Mouse (Mus musculus) fat pad, adult 2 months (tissue): ENCODE measurements around the gene Chpf.

Experiments used
- DNase-seq: peaks from one replicate; pipeline ENCODE4 v3.0.0-alpha.2; 2011; ENCODE audit warnings: low read depth, low spot score; ENCODE audit errors: extremely low read depth

Chpf gene

DNA sequence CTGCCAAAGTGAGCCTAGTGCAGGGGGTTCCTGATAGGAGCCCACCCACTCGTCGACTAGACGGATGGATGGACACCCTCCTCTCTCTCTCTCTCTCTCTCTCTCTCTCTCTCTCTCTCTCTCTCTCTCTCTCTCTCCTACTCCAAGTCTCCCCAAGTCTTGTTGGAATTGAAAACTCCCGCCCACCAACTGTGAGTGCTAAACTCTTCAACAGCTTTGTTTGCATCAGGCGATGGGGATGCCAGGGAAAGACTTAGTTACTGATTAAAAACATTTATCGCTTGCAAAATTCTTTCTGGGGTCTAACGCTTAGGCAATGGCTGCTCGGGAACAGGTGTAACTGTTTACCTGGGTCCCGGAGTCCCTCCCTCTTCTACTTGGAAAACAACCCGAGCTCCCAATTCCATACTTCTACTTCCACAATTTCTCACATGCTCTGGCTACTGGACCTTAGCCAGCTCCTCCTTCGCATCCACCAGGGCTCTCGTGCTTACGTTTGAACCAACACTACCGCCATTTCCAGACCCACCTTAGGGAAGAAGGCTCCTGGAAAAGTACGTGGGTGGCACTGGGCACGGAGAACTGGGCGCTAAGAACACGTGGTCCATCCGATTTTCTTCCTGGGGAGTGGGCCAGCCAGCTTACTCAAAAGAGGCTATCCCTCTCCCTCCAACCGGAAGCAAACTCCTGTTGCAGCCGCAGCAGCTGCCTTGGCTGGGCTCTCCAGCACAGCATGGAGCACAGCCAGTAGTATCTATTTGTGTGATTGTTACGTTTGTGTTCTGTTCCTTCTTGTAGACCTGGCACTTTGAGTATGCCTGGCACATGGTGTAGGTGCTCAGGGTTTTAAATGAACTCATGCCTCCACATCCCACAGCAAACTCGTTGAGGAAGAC, 20.1 kb downstream of the Chpf start:
- no peak for DNase-seq

DNA sequence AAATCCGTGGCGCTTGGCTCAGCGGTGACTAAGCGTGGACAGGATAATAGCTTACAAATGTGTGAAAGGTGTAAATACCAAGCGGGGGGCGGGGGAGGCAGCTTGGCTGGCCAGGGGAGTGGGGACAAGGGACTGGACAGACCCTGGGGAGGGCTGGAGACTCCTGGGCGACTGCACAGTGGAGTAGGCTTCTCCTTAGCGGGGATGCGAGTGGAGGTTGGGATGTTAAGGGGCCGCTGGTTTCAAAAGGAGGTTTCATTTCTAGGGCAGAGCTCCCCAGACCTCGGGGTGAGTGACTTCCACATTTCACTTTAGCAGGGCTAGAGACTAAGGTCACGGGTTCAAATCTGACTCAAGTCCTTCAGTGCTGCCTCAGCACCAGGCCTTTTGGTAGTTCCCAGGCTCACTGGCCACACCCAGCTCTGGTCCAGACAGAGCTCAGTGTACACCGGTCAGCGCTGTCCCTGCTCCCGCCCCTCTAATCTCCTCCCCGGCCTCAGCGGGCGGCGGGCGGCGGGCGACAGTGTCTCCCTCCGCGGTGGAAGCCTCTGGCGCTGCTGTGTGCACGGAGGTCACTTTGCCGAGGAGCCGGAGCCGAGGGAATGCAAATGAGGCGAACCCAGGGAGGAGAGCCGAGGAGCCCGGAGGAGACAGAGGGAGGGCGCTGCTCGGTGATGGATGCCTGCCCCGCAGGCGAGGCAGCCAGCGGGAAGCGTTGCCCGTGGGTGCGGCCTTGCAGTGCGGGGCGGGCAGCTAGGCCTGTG, 20.9 kb downstream of the Chpf start:
- DNase-seq: no peak

DNA sequence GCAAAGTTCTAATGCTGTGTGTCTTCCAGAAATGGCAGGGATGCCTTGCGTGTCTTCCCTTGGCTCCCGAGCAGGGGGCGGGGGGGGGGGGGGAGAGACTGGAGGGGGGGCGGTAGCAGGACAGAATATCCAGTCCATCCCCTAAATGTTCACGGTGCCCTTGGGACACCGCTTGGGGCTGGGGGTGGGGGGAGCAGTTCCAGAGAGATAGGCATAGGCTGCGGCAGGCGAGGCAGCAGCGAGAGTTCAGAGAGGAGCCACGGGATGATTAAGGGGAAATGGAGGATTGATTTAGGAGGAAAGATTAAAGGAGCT, 21.4 kb downstream of the Chpf start:
- DNase-seq: no peak

DNA sequence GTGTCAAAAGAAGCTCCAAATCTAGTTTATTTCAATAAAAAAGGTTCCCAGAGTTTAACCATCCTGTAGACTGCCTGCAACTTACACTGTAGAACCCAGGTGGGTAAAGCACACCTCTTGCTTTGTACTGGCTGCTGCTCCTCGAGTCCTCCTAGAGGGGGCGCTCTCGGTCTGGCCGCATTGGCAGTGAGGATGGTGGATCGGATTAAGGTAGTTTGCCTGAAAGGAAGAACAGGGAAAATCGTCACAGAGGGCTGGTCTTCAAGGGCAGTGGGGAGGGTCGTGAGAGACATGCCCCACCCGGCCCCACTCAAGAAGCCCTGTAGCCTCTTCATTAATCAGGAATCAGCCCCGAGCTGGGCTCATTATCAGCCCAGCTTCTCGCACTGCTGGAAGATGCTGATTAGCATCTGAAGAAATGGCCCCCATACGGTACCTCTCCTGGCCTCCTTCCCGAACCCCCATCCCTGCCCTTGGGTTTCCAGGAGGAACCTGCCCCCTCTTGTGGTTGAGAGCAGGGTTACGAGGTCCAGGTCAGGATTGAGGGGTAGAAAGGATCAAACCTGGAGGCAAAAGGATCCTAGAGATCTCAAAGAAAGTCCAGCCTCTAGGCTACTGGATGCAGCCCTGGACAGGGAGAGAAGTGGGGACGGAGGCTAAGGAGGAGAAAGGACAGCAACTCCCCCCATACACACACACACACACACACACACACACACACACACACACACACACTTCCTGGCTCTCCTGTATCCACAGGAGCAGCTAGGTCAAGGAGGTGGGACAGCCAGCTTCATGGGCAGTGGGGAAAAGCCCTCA, 22.2 kb downstream of the Chpf start:
- DNase-seq: no peak

DNA sequence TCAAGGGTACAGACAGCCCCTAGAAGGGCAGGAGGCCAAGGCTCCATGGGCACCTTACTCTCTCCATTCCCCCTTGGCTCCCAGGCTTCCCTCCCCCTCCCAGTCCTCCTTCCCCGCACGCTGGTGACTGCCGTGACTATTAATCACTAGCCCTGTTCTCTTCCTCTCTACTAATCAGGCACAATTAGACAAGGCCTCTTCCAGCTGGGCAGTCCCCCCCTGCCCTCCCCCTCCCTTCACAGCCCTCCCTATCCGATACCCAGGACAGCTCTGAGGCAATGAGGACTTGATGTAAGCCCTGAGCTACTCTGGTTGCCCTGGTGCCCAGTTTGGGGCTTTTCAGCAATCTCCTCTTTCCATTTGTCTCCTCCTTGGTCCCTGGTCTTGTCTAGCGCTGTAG, 23.2 kb downstream of the Chpf start:
- no peak for DNase-seq

DNA sequence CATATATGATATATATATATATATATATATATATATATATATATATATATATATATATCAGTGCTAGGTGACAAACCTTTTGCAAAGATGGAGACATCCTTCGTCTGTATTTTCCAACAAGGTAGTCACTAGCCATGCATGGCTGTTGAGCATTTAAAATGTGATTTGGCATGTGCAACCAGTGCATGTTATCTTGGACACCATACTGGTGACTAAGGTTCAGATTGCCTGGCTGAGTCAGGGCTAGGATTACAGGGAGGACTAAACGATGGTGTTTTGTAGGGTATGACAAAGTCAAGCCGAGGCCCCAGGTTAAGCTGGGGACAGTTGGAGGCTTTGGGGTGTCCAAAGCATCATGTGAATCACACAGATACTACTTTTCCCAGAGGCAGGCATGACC, 23.7 kb downstream of the Chpf start:
- DNase-seq: no peak

DNA sequence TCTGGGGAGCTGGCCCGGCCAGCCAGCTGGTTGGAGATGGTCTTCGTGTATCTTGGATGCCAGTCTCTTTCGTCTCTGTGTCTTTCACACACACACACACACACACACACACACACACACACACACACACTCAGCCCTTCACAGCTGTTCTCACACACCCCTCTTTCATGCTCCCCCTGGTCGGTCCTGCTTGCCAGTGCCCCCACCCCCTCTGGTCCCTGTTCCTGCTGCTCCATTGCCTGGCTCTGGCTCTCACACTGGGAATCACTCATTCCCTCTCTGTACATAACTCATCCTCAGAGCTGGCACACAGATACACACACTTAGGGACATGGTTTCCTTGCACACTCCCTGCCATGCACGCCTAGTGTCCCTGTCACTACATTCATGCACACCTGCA, 27.2 kb downstream of the Chpf start:
- no peak for DNase-seq

DNA sequence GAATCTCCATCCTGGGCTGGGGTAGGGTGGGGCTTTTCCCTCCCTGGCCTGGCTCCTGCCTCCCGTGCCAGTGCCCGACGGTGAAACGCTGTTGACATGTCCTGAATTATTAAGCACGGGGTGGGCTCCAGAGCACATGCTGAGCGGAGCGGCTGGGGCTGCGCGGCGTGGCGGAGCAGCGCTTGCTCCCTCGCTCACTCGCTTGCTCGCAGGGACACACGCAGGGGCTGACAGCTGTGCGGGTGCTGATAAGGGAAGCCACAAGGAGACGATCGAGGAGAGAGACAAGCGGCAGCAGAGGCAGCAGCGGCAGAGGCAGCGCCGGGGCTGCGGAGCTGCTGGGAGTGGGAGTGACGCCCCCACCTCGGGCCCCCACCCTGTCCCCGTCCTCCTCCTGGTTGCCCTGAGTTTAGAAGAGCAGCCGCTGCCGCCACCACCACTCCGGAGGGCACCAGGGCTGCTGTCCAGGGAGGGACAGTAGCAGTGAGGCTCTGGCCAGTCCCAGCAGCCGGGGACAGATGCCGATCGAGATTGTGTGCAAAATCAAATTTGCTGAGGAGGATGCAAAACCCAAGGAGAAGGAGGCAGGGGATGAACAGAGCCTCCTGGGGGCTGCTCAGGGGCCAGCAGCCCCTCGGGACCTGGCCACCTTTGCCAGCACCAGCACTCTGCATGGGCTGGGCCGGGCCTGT, 28.6 kb downstream of the Chpf start, which contains the start of gene Asic4:
Asic4 (plus strand) TSS at position 123 of the 692 bp plus-strand sequence.
- DNase-seq: no peak

DNA sequence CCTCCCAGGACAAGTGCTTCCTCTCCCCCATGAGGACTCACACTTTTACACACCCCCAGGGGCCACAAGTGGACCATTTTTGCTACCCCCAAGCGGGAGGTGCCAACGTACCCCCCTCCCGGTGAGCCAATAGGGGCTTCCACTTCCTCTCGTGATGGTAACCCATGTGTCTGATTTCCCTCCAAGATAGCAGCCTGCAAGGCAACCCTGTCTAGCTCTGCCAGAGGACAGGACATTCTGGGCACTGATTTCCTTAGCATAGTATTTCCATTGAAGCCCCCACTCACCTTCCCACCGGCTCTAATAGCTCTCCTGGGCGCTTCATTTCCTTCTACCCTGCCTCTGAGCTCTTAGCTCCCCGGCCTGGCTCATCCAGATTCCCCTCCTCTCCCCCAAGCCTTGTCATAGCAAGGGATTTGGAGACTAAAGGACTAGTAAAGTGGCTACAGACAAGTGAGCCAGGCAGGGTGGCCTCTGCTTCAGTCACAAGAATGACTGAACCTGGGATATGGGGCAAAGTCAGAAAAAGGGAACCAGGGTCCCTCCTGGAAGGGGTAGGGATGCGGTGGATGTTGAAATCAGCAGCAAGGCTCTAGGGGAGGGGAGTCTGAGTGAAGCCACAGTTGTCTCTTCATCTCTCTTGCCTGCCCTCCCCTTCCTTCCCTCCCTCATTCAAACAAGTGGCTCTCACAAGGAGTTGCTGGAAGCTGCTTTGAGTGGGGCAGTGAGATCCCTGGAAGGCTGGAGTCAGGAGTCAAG, 29.6 kb downstream of the Chpf start:
- no peak for DNase-seq

DNA sequence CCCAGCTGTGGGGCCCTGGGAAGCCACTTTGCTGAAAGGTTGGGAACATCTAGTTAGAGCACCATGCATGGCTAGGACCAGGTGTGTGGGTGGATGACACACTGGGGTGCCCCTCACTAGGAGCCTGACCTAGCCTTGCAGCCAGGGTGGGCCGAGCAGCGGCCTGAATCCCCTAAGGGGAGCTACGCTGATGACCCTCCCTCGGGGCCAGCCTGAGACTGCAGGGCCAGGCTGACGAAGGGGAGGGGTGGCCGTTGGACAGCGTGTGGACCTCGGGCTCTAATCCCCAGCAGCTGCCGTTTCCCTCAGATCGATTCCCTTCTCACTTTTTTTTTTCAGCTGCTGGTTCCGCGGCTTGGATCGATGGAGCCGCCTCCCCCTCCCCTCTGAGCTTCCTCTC, 30.2 kb downstream of the Chpf start:
- no peak for DNase-seq

DNA sequence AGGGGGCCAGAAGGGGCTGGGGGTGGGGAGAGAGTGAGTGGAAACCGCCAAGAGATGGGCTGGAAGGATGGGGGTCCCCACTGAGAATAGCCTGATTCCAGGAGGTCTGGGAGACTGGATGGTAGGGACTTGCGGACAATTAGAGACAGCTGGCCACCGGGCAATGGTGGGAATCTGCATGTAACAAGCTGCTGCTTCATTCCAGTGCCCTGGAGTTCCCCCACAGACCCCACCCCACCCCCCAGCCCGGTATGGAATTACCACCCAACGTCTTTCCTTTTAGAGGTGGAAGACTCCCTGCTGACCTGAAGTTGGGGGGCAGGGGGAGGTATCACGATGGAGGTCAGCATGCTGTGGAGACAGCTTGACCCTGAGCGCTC, 31.1 kb downstream of the Chpf start:
- no peak for DNase-seq

DNA sequence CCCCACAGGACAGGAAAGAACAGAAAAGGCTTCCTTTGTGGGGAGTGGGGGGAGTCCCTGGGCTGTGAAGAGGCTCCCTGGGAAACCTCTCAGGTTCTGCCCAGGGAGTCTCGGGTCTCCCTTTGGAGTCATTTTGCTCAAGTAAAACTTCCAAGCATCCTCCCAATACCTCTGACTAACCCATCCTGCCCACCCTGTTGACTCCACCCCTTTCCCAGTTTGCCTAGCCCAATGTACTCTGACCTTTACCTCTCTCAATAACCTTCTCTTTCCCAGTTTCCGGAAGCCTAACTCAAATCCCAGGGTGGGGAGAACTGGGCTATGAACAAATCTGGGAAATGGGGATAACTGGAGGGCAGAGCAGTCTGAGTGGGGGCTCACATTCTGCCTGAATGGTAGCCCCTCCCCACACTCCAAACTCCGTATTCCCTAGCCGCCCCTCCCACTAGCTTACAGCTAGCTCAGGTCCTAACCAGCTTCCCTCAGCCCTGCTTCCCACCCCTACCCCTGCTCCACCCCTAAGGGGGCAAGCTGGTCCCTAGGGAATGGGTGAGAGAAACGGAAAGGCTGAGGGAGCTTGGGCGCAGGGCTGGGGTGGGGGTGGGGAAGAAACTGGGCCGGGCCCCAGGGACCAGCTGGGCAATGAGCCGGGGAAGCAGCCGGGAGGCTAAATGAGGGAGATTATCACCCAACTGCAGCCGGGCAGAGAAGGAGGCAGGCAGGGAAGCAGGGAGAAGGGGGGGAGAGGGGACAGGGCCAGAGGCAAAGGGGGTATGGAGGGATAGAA, 31.6 kb downstream of the Chpf start:
- no peak for DNase-seq

DNA sequence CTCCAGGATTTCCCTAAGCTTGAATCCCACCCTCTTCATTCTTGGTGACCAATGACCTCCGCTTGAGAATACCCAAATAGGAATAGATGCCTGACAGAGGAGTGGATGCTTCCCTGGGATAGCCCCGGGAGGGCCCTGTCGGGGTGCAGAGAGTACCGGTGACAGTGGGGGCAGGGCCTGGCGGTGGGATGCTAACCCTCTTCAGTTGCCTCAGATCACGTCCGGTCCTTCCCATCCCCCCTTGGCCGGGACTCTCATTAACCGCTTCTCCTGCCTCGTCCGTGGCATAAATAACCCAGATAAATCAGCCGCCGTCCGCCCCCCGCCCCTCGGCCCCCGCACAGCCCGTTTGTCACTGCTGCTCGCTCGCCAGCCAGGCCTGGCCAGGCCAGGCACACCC, 32.5 kb downstream of the Chpf start:
- no peak for DNase-seq

DNA sequence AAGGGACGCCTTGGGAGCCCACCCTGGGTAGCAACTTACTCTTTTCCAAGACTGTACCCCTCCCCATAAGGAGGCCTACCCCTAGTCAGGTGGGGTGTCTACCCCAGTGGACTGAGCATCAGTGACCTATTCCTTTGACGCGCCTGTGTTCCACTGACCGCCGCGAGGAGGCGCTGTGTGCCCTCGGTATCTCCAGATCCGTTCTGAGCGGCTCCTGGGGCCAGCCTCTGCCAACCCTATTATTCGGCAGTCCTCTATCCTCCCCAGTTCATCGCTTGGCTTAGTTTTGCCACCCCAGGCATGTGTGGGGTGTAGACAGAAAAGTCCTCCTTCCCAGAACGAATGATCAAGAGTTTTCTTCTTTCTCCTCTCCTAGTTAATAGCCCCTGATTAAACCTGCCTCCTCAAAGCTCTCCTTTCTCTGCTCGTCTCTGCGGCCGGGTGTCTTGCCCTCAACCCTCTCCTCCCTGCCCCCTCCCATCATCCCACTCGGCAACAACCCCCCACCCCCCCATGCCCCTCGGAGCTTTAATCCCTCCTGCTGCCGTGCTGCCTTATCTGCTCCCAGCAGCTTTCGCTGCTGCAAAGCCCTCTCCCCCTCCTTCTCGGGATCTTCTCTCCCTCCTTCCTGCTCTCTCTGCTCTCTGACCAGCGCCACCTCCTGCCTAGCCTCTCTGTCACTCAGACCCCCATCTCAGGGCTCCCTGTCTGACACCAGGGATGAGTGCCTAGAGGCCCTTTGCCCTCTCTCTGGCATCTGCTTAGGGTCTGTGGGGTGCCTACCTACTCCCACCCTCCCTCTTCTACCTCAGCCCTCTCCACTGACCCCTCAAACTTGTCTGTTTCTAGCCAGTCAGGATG, 33.1 kb downstream of the Chpf start:
- DNase-seq: no peak

DNA sequence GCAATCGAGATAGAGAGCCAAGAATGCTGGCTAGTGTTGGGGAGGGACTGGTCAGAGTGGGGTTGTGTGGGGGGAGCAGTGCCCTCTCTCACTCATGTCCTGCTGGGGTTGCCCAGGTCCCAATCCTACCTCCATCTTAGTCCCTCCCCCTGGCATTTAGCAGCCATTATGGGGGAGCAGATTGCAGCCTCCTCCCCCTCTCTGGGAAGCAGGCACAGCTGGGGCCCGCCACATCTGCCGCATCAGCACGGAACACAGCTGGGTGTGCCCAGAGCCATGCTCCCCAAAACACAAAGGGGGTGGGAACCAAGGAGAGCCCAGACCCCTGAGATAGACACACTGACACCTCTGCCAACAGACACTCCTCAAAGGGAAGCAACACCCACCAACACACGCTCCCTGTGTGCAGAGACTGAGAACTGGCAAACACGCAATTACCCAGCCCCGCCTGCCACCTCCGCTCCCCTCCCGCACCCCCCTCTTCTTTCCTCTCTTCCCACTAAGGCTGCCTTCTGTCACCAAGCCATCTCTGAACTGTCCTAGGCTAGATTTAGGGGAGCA, 33.9 kb downstream of the Chpf start:
- DNase-seq: no peak

DNA sequence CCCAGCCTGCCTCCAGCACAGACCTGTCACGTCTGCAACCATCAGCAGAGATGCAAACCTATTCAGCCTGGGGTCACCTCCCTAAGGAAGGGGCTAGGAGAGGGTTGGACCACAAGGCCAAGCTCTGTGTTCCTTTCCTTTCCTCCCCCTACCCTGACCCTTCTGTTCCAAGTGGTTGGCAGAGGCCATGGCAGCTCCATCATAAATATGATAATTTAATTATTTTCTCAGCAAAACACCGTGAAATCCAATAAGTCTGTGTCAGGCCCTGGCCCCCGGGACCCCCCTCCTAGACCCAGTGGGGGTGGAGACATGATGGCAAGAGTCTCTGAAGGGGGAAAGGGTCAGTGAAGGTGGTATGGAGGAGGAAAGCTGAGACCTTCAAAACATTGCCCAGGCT, 34.9 kb downstream of the Chpf start:
- no peak for DNase-seq

DNA sequence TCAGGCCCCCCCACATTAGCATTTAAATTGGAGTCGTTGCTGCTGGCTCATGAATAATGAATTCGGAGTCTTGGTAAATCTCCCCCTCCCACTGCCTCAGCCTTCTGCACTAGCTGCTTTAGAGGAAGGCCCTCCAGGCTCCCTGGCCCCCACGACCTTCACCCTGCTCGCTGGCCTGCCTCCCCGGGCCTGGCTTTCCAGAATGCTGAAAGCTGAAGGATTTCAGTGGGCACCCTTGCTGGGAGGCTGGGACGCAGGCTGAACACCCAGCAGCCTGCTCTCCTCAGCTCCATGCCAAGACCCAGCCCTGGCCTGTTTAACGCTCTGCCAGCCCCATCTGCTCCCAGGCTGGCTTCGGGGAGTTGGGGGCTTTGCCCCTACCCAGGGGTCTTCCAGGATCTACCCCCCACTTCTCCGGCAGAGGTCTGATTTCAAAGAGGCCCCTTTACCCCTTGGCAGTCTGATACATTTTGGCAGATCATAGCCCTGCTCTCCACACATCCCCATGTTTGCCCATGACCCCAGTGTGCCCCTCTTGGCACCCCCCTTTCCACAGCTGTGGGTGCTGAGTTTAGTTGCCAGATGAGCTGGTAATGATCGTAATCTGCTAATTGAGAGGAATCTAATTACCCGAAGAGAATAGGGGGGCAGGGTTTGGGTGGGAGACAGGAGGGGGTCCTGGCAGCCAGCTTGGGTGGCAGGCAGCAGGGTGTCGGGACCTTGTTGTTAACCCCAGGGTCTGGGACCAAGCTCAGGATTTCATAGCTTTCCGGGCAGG, 35.7 kb downstream of the Chpf start:
- no peak for DNase-seq

DNA sequence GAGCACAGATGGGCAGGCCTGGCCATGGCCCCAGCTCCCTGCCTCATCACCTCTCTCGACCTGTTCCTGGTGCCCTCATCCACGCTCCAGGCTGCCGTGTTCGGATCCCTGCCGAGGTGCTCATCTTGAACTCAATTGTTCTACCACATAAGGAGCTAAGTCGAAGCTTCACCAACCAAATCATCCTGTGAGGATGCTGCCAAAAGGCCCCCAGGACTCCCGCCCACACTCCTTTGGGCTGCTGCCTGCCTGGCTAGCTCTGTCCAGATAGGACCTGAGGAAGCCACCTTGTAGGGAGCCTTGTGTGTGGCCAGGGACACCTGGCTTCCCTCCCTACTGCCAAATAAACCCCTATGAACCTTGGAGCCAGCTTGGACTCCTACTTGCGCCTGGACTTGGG, 36.3 kb downstream of the Chpf start:
- DNase-seq: no peak
